Mouse (Mus musculus): ENCODE data around the gene Rbm12b1. TPM values are rescaled to one million over a fixed set of nuclear protein-coding genes. Genes with fewer than 3 reads are reported as not detected.
"Not testable (repeated sequence)": the region's sequence is repeated elsewhere in the genome, so short reads cannot be mapped to it uniquely, and the experiment has no call there.

Rbm12b1 gene
- 8.7 and 10.7 TPM in 2 replicates for polyA plus RNA-seq (2012)

DNA sequence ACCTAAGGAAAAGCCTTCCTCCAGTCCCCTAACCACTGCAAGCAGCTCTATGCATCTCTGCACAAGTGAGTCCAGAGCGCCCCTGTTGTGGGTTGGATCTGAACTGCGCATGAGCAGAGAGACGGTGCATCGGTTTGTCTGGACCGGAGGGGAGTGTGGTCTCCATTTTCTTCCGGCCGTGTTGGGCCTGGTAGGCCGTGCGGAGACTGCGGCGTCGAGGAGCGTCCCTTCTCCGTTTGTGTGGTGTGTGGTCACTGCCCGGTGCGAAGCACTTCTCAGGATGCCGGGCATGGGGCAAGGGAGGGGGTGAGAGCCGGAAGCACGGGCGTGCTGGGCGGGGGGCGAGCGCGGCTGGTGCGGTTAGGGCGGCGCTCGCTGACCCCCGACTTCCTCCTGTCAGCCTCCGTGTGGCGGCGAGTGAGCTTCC, at the start of gene Rbm12b1:
Gene Rbm12b1 (plus strand): TSS at position 124 of the 427 bp plus-strand sequence.
- TF ChIP-seq GATA1 (IDR thresholded peaks at IDR 0.05; ENCODE audit: low read length): not testable (repeated sequence)

DNA sequence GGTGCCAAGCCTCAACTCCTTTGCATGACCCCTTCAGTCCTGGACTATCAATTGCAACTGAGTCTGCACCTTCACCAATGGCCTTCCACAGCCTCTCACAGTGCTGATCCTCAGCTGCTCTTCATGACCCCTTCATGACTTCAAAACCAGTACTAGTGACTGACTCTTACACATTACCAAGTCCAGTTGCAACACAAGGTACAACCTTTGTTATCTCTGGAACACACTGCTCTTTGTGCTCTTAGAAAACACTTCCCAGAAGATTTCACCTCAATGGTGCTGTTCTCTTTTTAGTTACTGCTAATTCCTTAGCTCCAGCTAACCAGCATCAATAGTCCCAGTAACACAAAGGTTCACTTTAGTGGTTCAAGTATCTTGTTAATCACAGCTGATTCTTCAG, 7.6 kb downstream of the Rbm12b1 start:
- TF ChIP-seq GATA1 (IDR thresholded peaks at IDR 0.05; ENCODE audit: low read length): no peak

DNA sequence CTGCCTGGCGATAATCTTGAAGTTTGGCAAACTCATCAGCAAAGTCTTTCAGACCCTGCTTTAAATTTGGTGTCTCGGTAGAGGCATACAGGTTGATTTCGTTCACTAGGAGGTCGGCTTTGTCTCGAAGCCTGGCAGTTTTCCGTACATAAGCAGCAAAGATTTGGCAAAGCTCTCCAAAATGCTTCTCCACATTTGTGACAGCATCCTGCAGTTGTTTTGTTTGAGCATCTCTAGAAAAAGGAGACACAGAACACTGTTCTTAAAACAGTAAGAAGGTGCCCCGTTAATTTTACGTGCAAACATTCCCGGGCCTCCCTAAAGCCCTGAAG, 30.9 kb downstream of the Rbm12b1 start:
- no peak for TF ChIP-seq GATA1 (IDR thresholded peaks at IDR 0.05; ENCODE audit: low read length)

DNA sequence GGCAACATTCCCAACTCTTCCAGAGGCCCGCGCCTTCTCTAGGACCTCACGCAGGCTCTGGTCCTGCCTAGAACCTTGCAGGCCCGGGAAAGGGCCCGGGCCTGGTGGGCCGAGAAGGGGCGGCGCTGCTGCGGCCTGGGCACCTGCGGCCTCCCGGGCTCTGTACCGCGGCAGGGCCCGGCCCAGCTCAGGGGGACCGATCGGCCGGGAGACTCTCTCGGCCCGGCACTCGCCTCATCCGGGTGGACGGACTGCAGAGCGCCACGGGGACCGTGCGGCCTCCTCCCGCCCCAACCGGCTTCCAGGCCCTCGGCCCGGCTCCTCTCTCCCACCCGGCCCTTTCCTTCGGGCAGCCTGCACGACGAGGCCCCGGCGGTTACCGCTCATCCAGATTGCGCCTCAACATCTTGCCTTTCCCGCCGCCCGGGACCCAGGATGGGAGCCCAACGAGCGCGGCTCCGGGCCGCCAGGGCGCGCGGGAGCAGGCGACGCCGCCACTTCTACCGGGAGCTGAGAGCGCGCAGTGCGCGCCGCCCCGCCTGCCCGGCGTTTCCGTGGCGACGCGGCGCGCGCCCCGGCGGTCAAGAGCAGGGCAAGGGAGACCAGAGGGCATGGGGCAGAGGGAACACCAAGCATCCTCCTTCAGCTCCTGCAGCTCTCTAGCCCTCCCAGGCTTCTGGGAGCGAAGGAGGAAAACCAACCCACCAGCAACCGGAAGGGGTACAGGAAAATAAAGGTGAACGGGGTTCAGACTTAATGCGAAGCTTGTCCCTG, 31.4 kb downstream of the Rbm12b1 start, which contains the start of gene Fam92a:
Gene Fam92a (minus strand): TSS at position 698 of the 774 bp plus-strand sequence.
- TF ChIP-seq GATA1 (IDR thresholded peaks at IDR 0.05; ENCODE audit: low read length): no peak

DNA sequence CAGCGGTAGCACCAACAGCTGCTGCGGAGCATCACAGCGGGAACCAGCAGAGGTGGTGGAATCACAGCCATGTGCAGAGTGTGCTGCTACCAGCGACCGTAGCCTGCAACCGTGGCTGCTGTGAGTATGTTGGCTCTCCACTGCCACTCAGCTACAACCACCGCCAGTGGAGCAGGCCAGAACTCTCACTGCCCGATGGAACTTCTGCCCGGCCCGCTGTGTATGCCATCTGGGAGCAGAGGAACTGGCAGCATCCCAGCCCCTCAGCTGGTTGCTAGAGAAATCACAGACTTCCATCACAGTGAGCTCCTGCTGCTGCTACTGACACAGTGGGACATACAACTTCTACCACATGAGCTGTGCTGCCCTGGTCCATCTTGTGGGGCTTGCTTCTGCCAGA, 38.9 kb downstream of the Rbm12b1 start:
- no peak for TF ChIP-seq GATA1 (IDR thresholded peaks at IDR 0.05; ENCODE audit: low read length)

Other genes with a start within 250 kb of the Rbm12b1 start
- not detected in 2 replicates for gene Gm10604, start 159.0 kb upstream of the Rbm12b1 start, polyA plus RNA-seq (2012)
- gene Rbm12b2, start 50.8 kb upstream of the Rbm12b1 start, polyA plus RNA-seq (2012): 1.2 and 1.4 TPM in 2 replicates
- gene Fam92a, start 31.8 kb downstream of the Rbm12b1 start, polyA plus RNA-seq (2012): not detected in 2 replicates